Mouse (Mus musculus) CD4-positive, CD25-positive, alpha-beta regulatory T cell, adult 2 months (primary cell): ENCODE measurements around the gene Olfr1339.

Experiments used
- DNase-seq: peaks from one replicate; pipeline ENCODE4 v3.0.0-alpha.2; 2012; ENCODE audit warnings: low read depth, low spot score

The Olfr1339 gene

GRCm38 (mm10) chr4:118731875-118732274 is at the start of gene Olfr1339:
Olfr1339 (plus strand) TSS chr4:118732175.
- DNase-seq: no peak

GRCm38 (mm10) chr4:118687086-118687485 is 44.9 kb upstream of the Olfr1339 start:
- DNase-seq: no peak

DNA sequence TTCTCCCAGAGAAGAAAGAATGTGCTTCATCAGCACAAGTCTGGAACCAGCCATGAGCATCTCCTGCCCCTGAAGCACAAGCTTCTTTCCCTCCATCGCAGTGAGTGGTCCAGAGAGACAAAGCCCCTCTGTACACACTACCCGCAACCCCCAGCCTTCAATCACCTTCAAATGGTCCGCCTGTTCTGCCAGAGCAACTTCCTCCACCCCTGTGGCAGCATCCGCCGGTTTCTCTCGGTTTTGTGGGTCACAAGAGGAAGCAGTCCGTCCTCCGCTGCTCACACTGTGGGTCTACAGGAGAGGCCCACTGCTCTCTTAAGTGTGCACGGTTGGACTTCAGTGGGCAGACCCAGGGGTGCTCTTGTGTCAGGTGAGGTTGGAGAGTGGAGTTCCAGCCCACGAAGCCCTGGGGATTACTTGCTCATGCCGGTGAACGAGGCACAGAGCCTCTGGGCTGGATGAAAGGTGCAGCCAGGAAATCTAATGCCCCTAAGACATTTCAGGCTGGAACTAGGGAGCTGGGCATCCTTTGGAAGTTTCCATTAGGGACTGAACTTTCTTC is 39.5 kb upstream of the Olfr1339 start, which contains the start of gene Olfr1342:
Olfr1342 (minus strand) TSS at position 345 of the 562 bp plus-strand sequence.
- no peak for DNase-seq

- DNase-seq: no peak
Measured at GRCm38 (mm10) chr4:118693812-118694211, 38.2 kb upstream of the Olfr1339 start.

GRCm38 (mm10) chr4:118703223-118703622 is 28.8 kb upstream of the Olfr1339 start, which contains the start of gene Olfr1341:
Olfr1341 (plus strand) TSS chr4:118703523.
- DNase-seq: no peak

- DNase-seq: no peak
Measured at GRCm38 (mm10) chr4:118708086-118708485, 23.9 kb upstream of the Olfr1339 start.

DNA sequence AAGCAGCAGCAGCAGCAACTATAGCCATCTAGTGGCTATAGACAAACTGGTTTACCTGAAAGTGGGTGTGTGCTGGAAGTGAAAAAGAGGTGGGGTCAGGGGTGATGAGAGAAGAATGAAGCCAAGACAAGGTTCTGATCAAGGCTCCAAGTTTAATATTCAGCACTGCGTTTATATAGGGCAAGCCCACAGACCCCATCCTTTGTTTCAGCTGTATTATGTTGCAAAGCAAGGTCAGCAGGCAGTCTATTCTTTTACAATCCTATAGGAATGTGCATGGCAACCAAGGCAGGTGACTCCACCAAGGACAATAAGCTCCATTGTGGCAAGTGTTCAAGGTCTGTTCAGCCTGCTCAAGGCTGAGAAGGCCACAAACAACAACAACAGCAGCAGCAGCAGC is 20.3 kb upstream of the Olfr1339 start:
- no peak for DNase-seq

DNA sequence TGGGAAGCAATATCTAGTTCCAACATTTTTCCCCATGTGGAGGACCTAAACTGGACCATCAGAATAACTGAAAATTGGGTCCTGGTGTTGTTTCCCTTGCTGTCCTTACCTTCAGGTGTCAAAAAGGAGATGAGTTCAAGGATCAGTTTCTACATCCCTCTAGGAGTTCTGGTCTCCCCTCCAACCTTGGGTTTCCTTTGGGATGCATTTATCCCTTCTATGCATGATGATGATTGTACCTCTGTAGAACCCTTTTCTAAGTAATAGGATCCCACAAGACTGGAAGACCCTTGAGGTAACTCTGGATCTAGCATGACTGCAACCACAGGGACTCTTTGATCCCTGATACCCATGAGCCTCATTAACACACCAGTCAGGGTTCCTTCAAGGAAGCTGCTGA is 12.1 kb upstream of the Olfr1339 start, which contains the start of gene Olfr1340:
Olfr1340 (plus strand) TSS at position 301 of the 400 bp plus-strand sequence.
- no peak for DNase-seq

GRCm38 (mm10) chr4:118721742-118722483 is 10.1 kb upstream of the Olfr1339 start:
- DNase-seq: peak; percentile 1

DNA sequence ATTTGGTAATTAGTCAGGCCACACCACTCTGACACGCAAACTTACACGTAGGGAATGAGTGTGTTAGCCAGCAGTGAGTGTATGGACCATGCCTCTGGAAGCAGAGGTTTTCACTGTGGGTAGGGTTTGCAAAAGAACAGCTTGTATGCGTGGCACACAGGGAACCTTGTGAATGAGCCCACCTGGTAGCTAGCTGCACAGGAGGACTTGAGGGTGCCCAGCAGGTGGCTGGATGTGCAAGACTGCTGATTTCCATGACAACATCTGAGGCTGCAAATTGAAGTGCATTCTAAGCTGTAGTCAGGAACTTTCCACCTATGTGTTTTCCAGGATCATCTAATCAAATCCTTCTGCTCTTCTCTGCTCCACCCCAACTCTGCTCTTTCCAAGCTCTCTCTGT is 7.6 kb downstream of the Olfr1339 start:
- DNase-seq: no peak

GRCm38 (mm10) chr4:118740988-118741698 is 9.2 kb downstream of the Olfr1339 start:
- no peak for DNase-seq

GRCm38 (mm10) chr4:118741881-118742280 is 9.9 kb downstream of the Olfr1339 start:
- DNase-seq: no peak

DNA sequence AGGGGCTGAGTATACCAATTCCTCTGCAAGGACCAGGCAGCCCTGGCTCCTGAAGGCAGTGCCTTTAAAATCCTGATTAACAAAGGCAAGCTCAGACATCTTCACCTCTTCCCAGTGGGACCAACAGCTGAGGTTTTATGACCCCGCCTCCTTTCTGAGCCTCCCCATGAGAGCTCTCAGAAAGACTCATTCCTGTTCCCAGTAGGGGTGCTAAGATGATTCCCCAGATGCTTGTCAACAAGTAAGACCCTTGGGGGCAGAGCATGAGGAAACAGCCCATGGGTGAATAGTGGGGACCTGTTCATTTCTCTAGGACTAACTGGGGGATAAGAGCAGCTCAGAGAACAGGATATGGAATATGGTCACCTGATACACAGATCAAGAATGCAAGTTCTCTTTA is 26.7 kb downstream of the Olfr1339 start, which contains the start of gene Olfr1338:
Olfr1338 (minus strand) TSS at position 101 of the 400 bp plus-strand sequence.
- DNase-seq: no peak

DNA sequence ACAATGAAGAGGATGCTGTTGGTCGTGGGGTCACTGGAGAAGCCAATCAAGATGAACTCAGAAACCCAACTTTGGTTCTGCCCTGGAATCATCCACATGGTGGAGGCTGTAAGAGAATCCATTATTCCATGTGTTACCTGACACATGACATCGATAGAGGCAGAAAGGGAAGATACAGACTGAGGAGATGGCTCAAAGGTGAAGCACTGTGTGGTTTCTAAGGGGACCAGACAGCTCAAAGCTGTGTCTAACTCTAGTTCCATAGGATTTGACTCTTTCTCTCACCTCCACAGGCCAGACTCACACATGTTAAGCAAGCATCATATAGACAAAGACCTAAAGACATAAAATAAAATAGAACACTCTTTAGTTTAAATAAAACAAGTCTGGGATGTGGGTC is 50.5 kb downstream of the Olfr1339 start, which contains the start of gene Olfr1337:
Olfr1337 (minus strand) TSS at position 101 of the 400 bp plus-strand sequence.
- DNase-seq: no peak
